Mouse (Mus musculus) layer of hippocampus, adult 9-11 months (tissue): ENCODE measurements around the gene Zfp992.
"Not testable (repeated sequence)": the region's sequence is repeated elsewhere in the genome, so short reads cannot be mapped to it uniquely, and the experiment has no call there.

Source experiments
- DNase-seq: peaks from one replicate; pipeline ENCODE4 v3.0.0; 2022

Zfp992 gene

GRCm38 (mm10) chr4:146476260-146476659, 27.4 kb downstream of the Zfp992 start:
- DNase-seq: not testable (repeated sequence)

GRCm38 (mm10) chr4:146476959-146477358, 28.1 kb downstream of the Zfp992 start:
- DNase-seq: not testable (repeated sequence)

- DNase-seq: not testable (repeated sequence)
Measured at GRCm38 (mm10) chr4:146480376-146481096, 31.7 kb downstream of the Zfp992 start.

GRCm38 (mm10) chr4:146482546-146482945, 33.7 kb downstream of the Zfp992 start:
- DNase-seq: not testable (repeated sequence)

- DNase-seq: not testable (repeated sequence)
Measured at GRCm38 (mm10) chr4:146483571-146484280, 34.9 kb downstream of the Zfp992 start.

- not testable (repeated sequence) for DNase-seq
Measured at GRCm38 (mm10) chr4:146484676-146485075, 35.9 kb downstream of the Zfp992 start.

GRCm38 (mm10) chr4:146485183-146485939, 36.5 kb downstream of the Zfp992 start:
- not testable (repeated sequence) for DNase-seq

- not testable (repeated sequence) for DNase-seq
Measured at GRCm38 (mm10) chr4:146486753-146487152, 37.9 kb downstream of the Zfp992 start.

- DNase-seq: not testable (repeated sequence)
Measured at GRCm38 (mm10) chr4:146489196-146489595, 40.4 kb downstream of the Zfp992 start.

- DNase-seq: not testable (repeated sequence)
Measured at GRCm38 (mm10) chr4:146491993-146492392, 43.2 kb downstream of the Zfp992 start.

- DNase-seq: no peak
Measured at GRCm38 (mm10) chr4:146492439-146492838, 43.6 kb downstream of the Zfp992 start.

- no peak for DNase-seq
Measured at GRCm38 (mm10) chr4:146492851-146493250, 44.0 kb downstream of the Zfp992 start.

- DNase-seq: not testable (repeated sequence)
Measured at GRCm38 (mm10) chr4:146493319-146493907, 44.6 kb downstream of the Zfp992 start.

- DNase-seq: no peak
Measured at GRCm38 (mm10) chr4:146494980-146495379, 46.2 kb downstream of the Zfp992 start.

- DNase-seq: not testable (repeated sequence)
Measured at GRCm38 (mm10) chr4:146497695-146498275, 49.0 kb downstream of the Zfp992 start.

- not testable (repeated sequence) for DNase-seq
Measured at GRCm38 (mm10) chr4:146501727-146502126, 52.9 kb downstream of the Zfp992 start, which contains the start of gene Zfp981. Gene Zfp981, plus strand, starts transcription at chr4:146502027.

- DNase-seq: not testable (repeated sequence)
Measured at GRCm38 (mm10) chr4:146509029-146509428, 60.2 kb downstream of the Zfp992 start.

- DNase-seq: not testable (repeated sequence)
Measured at GRCm38 (mm10) chr4:146511871-146512270, 63.0 kb downstream of the Zfp992 start.

- no peak for DNase-seq
Measured at GRCm38 (mm10) chr4:146516474-146516873, 67.7 kb downstream of the Zfp992 start.

GRCm38 (mm10) chr4:146517150-146517549, 68.3 kb downstream of the Zfp992 start:
- DNase-seq: not testable (repeated sequence)
